Mouse (Mus musculus) kidney, adult 2 months (tissue): ENCODE results near the gene Snapc5.
"Not testable (repeated sequence)": the region's sequence is repeated elsewhere in the genome, so short reads cannot be mapped to it uniquely, and the experiment has no call there.

ENCODE experiments used
- CTCF ChIP-seq: fragments of 200-500 bp; conservative IDR thresholded peaks from 2 replicates; pipeline ENCODE4 v1.5.1; 2011; ENCODE audit warnings: low read depth, mild to moderate bottlenecking, control low read depth, low read length, moderate library complexity, mixed read lengths; ENCODE audit not compliant: insufficient read depth, insufficient read length
- POLR2A ChIP-seq: fragments of 200-500 bp; IDR thresholded peaks from one replicate; pipeline ENCODE4 v1.6.1; 2011; ENCODE audit warnings: low read depth, low read length, control low read depth

DNA sequence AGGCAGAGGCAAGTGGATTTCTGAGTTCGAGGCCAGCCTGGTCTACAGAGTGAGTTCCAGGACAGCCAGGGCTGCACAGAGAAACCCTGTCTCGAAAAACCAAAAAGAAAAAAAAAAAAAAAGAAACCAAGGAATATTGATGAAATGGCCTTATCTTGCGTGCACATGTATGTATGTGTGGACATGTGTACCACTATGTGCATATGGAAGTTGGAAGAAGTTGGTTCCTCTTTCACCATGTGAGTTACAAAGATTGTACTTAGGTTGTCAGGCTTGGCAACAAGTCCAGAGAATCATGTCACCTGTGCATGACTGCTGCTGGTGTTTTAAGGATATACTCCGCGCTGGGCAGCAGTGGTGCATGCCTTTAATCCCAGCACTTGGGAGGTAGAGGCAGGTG, 4.2 kb downstream of the Snapc5 start:
- TF ChIP-seq CTCF, POLR2A: not testable (repeated sequence)
